Mouse (Mus musculus) MEL (cell line): ENCODE measurements around the gene 1700123O20Rik. TPM values are rescaled to one million over a fixed set of nuclear protein-coding genes. Genes with fewer than 3 reads are reported as not detected.

Experiments used
- DNase-seq: peaks from one replicate; pipeline ENCODE4 v3.0.0; 2011; ENCODE audit warnings: low read depth, low spot score
- H3K27ac ChIP-seq: 2 replicates; pipeline ENCODE4 v1.5.1; 2012; ENCODE audit warnings: low read depth, mild to moderate bottlenecking, control low read depth, low read length, moderate library complexity; ENCODE audit not compliant: control insufficient read depth
- H3K27me3 ChIP-seq, 2 experiments: fragments of 150-350 bp in 1 of 2; sonication (generic) in 1 of 2; 2 replicates each; pipeline ENCODE4 v1.6.1; 2012; ENCODE audit warnings: low read length in 2 of 2, mild to moderate bottlenecking in 2 of 2, improper control_type of control experiment in 1 of 2, moderate library complexity in 1 of 2; ENCODE audit not compliant: insufficient read depth in 2 of 2, control insufficient read depth in 1 of 2
- H3K36me3 ChIP-seq, 2 experiments: 2 replicates each; pipeline ENCODE4 v1.6.1; 2012 to 2014; ENCODE audit warnings: low read length in 2 of 2, improper control_type of control experiment in 1 of 2, inconsistent platforms in 1 of 2, mild to moderate bottlenecking in 1 of 2; ENCODE audit not compliant: insufficient read depth in 2 of 2, control insufficient read depth in 1 of 2
- H3K4me1 ChIP-seq, 2 experiments: fragments of 150-350 bp in 1 of 2; sonication (generic) in 1 of 2; 2 replicates each; pipeline ENCODE4 v1.6.1; 2012; ENCODE audit warnings: low read length in 2 of 2, improper control_type of control experiment in 1 of 2, mild to moderate bottlenecking in 1 of 2; ENCODE audit not compliant: insufficient read depth in 2 of 2, control insufficient read depth in 1 of 2
- H3K4me3 ChIP-seq, 2 experiments: fragments of 150-350 bp in 1 of 2; sonication (generic) in 1 of 2; 2 replicates each; pipeline ENCODE4 v1.5.1; 2012; ENCODE audit warnings: low read depth in 2 of 2, low read length in 2 of 2, mild to moderate bottlenecking in 2 of 2, moderate library complexity in 2 of 2, control low read depth in 1 of 2, improper control_type of control experiment in 1 of 2; ENCODE audit not compliant: control insufficient read depth in 1 of 2, insufficient read depth in 1 of 2
- H3K79me2 ChIP-seq: 2 replicates; pipeline ENCODE4 v1.6.1; 2012; ENCODE audit warnings: mild to moderate bottlenecking, low read length, moderate library complexity; ENCODE audit not compliant: control insufficient read depth, poor library complexity, insufficient read depth
- H3K9ac ChIP-seq: 2 replicates; pipeline ENCODE4 v1.6.1; 2012; ENCODE audit warnings: low read depth, mild to moderate bottlenecking, control low read depth, low read length, moderate library complexity; ENCODE audit not compliant: control insufficient read depth, poor library complexity, severe bottlenecking
- H3K9me3 ChIP-seq: fragments of 150-350 bp; sonication (generic); replicated peaks from 2 replicates; pipeline ENCODE4 v1.6.1; 2012; ENCODE audit warnings: mild to moderate bottlenecking, low read length, improper control_type of control experiment, moderate library complexity; ENCODE audit not compliant: insufficient read depth
- CHD1 ChIP-seq: IDR thresholded peaks from 2 replicates; pipeline ENCODE4 v1.6.1; 2012; ENCODE audit warnings: low read depth, mild to moderate bottlenecking, inconsistent platforms, low read length, improper control_type of control experiment
- CHD2 ChIP-seq: IDR thresholded peaks from 2 replicates; pipeline ENCODE4 v1.6.1; 2011; ENCODE audit warnings: low read length, improper control_type of control experiment
- CTCF ChIP-seq, 3 experiments: IDR thresholded peaks in 2 of 3; conservative IDR thresholded peaks in 1 of 3; 2 replicates each; pipeline ENCODE4 v1.5.1; 2011 to 2012; ENCODE audit warnings: low read length in 3 of 3, low read depth in 2 of 3, mild to moderate bottlenecking in 2 of 3, improper control_type of control experiment in 1 of 3, inconsistent platforms in 1 of 3, mixed read lengths in 1 of 3, moderate library complexity in 1 of 3; ENCODE audit not compliant: control insufficient read depth in 1 of 3, insufficient read depth in 1 of 3, poor library complexity in 1 of 3, severe bottlenecking in 1 of 3
- E2F4 ChIP-seq: IDR thresholded peaks from 2 replicates; pipeline ENCODE4 v1.6.1; 2011; ENCODE audit warnings: low read depth, low read length, improper control_type of control experiment, borderline replicate concordance
- ELF1 ChIP-seq: IDR thresholded peaks from 2 replicates; pipeline ENCODE4 v1.6.1; 2014; ENCODE audit warnings: low read depth, mild to moderate bottlenecking, inconsistent platforms, low read length, improper control_type of control experiment, moderate library complexity
- ETS1 ChIP-seq: IDR thresholded peaks from 2 replicates; pipeline ENCODE4 v1.6.1; 2012; ENCODE audit warnings: low read depth, mild to moderate bottlenecking, inconsistent platforms, low read length, improper control_type of control experiment, moderate library complexity
- GABPA ChIP-seq: IDR thresholded peaks from 2 replicates; pipeline ENCODE4 v1.6.1; 2012; ENCODE audit warnings: low read depth, mild to moderate bottlenecking, inconsistent platforms, low read length, improper control_type of control experiment, moderate library complexity
- GATA1 ChIP-seq: IDR thresholded peaks from 2 replicates; pipeline ENCODE4 v1.6.1; 2011; ENCODE audit warnings: low read depth, low read length, improper control_type of control experiment
- JUND ChIP-seq: IDR thresholded peaks from 2 replicates; pipeline ENCODE4 v1.6.1; 2011; ENCODE audit warnings: low read depth, mild to moderate bottlenecking, improper control_type of control experiment, low read length
- MAFK ChIP-seq: IDR thresholded peaks from 2 replicates; pipeline ENCODE4 v1.6.1; 2011; ENCODE audit warnings: low read depth, mild to moderate bottlenecking, low read length, improper control_type of control experiment, borderline replicate concordance
- MAZ ChIP-seq: IDR thresholded peaks from 2 replicates; pipeline ENCODE4 v1.6.1; 2012; ENCODE audit warnings: low read depth, mild to moderate bottlenecking, inconsistent platforms, low read length, improper control_type of control experiment
- MEF2A ChIP-seq: IDR thresholded peaks from 2 replicates; pipeline ENCODE4 v1.6.1; 2014; ENCODE audit warnings: low read depth, mild to moderate bottlenecking, inconsistent platforms, low read length, improper control_type of control experiment; ENCODE audit not compliant: poor library complexity, insufficient replicate concordance, severe bottlenecking; ENCODE audit errors: extremely low read depth
- MXI1 ChIP-seq: IDR thresholded peaks from 2 replicates; pipeline ENCODE4 v1.6.1; 2011; ENCODE audit warnings: mild to moderate bottlenecking, low read depth, low read length, improper control_type of control experiment
- MYB ChIP-seq: IDR thresholded peaks from 2 replicates; pipeline ENCODE4 v1.6.1; 2011; ENCODE audit warnings: mild to moderate bottlenecking, low read depth, low read length, improper control_type of control experiment
- MYC ChIP-seq: IDR thresholded peaks from 2 replicates; pipeline ENCODE4 v1.6.1; 2011; ENCODE audit warnings: low read depth, mild to moderate bottlenecking, low read length, improper control_type of control experiment, moderate library complexity
- NELFE ChIP-seq: IDR thresholded peaks from 2 replicates; pipeline ENCODE4 v1.6.1; 2011; ENCODE audit warnings: low read depth, low read length, improper control_type of control experiment
- NRF1 ChIP-seq: IDR thresholded peaks from 2 replicates; pipeline ENCODE4 v1.6.1; 2014; ENCODE audit warnings: low read depth, mild to moderate bottlenecking, inconsistent platforms, low read length, improper control_type of control experiment, moderate library complexity; ENCODE audit not compliant: poor library complexity, insufficient read depth, severe bottlenecking
- POLR2A ChIP-seq, 2 experiments: IDR thresholded peaks; 2 replicates each; pipeline ENCODE4 v1.6.1; 2011 to 2012; ENCODE audit warnings: low read length in 2 of 2, mild to moderate bottlenecking in 2 of 2, control low read depth in 1 of 2, improper control_type of control experiment in 1 of 2, low read depth in 1 of 2, moderate library complexity in 1 of 2; ENCODE audit not compliant: control insufficient read depth in 1 of 2, insufficient read depth in 1 of 2, poor library complexity in 1 of 2
- POLR2AphosphoS2 ChIP-seq: IDR thresholded peaks from 2 replicates; pipeline ENCODE4 v1.6.1; 2011; ENCODE audit warnings: low read length, improper control_type of control experiment
- POLR2AphosphoS5 ChIP-seq: IDR thresholded peaks from 2 replicates; pipeline ENCODE4 v1.6.1; 2012; ENCODE audit warnings: low read depth, borderline replicate concordance, mild to moderate bottlenecking, inconsistent platforms, low read length, moderate library complexity, mixed read lengths
- RCOR1 ChIP-seq: IDR thresholded peaks from 2 replicates; pipeline ENCODE4 v1.6.1; 2012; ENCODE audit warnings: low read depth, mild to moderate bottlenecking, inconsistent platforms, low read length, improper control_type of control experiment
- SIN3A ChIP-seq: IDR thresholded peaks from 2 replicates; pipeline ENCODE4 v1.6.1; 2012; ENCODE audit warnings: low read length, improper control_type of control experiment, inconsistent platforms
- SMC3 ChIP-seq: IDR thresholded peaks from 2 replicates; pipeline ENCODE4 v1.6.1; 2011; ENCODE audit warnings: low read depth, low read length, improper control_type of control experiment
- TAL1 ChIP-seq: IDR thresholded peaks from 2 replicates; pipeline ENCODE4 v1.6.1; 2012; ENCODE audit warnings: mild to moderate bottlenecking, inconsistent platforms, low read length, moderate library complexity, mixed read lengths
- TBP ChIP-seq: IDR thresholded peaks from 2 replicates; pipeline ENCODE4 v1.8.0; 2011; ENCODE audit warnings: low read depth, low read length, improper control_type of control experiment
- TCF12 ChIP-seq: IDR thresholded peaks from 2 replicates; pipeline ENCODE4 v1.6.1; 2014; ENCODE audit warnings: low read depth, mild to moderate bottlenecking, inconsistent platforms, low read length, improper control_type of control experiment, moderate library complexity
- USF1 ChIP-seq: IDR thresholded peaks from 2 replicates; pipeline ENCODE4 v1.6.1; 2014; ENCODE audit warnings: low read depth, mild to moderate bottlenecking, inconsistent platforms, low read length, improper control_type of control experiment, moderate library complexity
- ZC3H11A ChIP-seq: IDR thresholded peaks from 2 replicates; pipeline ENCODE4 v1.6.1; 2012; ENCODE audit warnings: low read depth, mild to moderate bottlenecking, inconsistent platforms, low read length, improper control_type of control experiment
- ZNF384 ChIP-seq: IDR thresholded peaks from 2 replicates; pipeline ENCODE4 v1.6.1; 2012; ENCODE audit warnings: low read depth, mild to moderate bottlenecking, inconsistent platforms, low read length, improper control_type of control experiment
- polyA plus RNA-seq, 2 experiments: library from polyadenylated mRNA; stranded (reverse) in 1 of 2; unstranded in 1 of 2; fragments of >175 nt in 1 of 2; fragments of >200 nt in 1 of 2; gene quantifications; 2 replicates each; pipeline versions ENCODE4 v1.2.1 to v1.2.4; 2012; ENCODE audit warnings: low replicate concordance in 2 of 2, low read depth in 1 of 2; ENCODE audit not compliant: insufficient read length in 2 of 2, insufficient read depth in 1 of 2, missing spikeins in 1 of 2
- total RNA-seq: library from RNA; depleted of rRNA; stranded (reverse); fragments of 300-350 nt; gene quantifications from 2 replicates; pipeline ENCODE4 v1.2.3, GENCODE M21; 2012

1700123O20Rik gene
- total and polyA plus RNA-seq, 3 experiments, result 44.2 to 72.8 TPM; not detected in 1

- DNase-seq, result no peak
- H3K9me3 ChIP-seq, result no peaks in the 10 kb centered on the region
- no peak overlapping the region for H3K9ac ChIP-seq
- H3K27me3 ChIP-seq, result no peaks in the 10 kb centered on the region
- peaks cover 12 to 22% of the 10 kb centered on the region in 2 experiments for H3K36me3 ChIP-seq
- peaks cover 10% of the 10 kb centered on the region; the same call in 1 of the 2 replicates for H3K79me2 ChIP-seq
- no peak overlapping the region for H3K27ac ChIP-seq
- no peak for TF ChIP-seq NELFE
- no peak for TF ChIP-seq SIN3A
- TF ChIP-seq GATA1, result no peak
- TF ChIP-seq MAFK, result no peak
- TF ChIP-seq ETS1, result no peak
- no peak for TF ChIP-seq MXI1
- TF ChIP-seq POLR2AphosphoS2, result no peak
- TF ChIP-seq MEF2A, result no peak
- no peak for TF ChIP-seq ELF1
- no peak for TF ChIP-seq ZC3H11A
- no peak for TF ChIP-seq ZNF384
- TF ChIP-seq POLR2A (IDR thresholded peaks at IDR 0.05; ENCODE audit: control insufficient read depth in 1 of 2, insufficient read depth in 1 of 2, low read depth in 1 of 2, low read length in 2 of 2, poor library complexity in 1 of 2), result no peak; a peak in 1 of 4 replicates
- no peak for TF ChIP-seq SMC3
- TF ChIP-seq CHD1, result no peak
- no peak for TF ChIP-seq NRF1
- TF ChIP-seq MYC, result 0 out of 2 replicates have a peak, but pooled peaks have one; percentile 56
- 0 out of 2 replicates have a peak, but pooled peaks have one; percentile 4 for TF ChIP-seq MAZ
- TF ChIP-seq CTCF (IDR thresholded peaks at IDR 0.05 in 2 of 3, conservative IDR thresholded peaks at IDR 0.05 in 1 of 3; ENCODE audit: control insufficient read depth in 1 of 3, insufficient read depth in 1 of 3, low read depth in 2 of 3, low read length in 3 of 3, poor library complexity in 1 of 3, severe bottlenecking in 1 of 3), result peak; percentile 12 to 26 (median 21); a peak in 2 of 6 replicates
- peaks cover 2 to 16% of the 10 kb centered on the region in 2 experiments for H3K4me1 ChIP-seq
- no peak overlapping the region for H3K4me3 ChIP-seq
Observed at GRCm38 (mm10) chr14:54646898-54647636, 38.9 kb upstream of the 1700123O20Rik start.

- Histone ChIP-seq H3K27me3 (no peaks in the 10 kb centered on the region), H3K9me3 (no peaks in the 10 kb centered on the region), H3K4me1 (peaks cover 2 to 23% of the 10 kb centered on the region in 2 experiments), H3K36me3 (peaks cover 12 to 28% of the 10 kb centered on the region in 2 experiments), H3K79me2 (peaks cover 18% of the 10 kb centered on the region; the same call in 1 of the 2 replicates), H3K9ac (no peak overlapping the region), H3K27ac (no peak overlapping the region), H3K4me3 (no peak overlapping the region)
- peak; percentile 82 for DNase-seq
- no peak for TF ChIP-seq TBP
- TF ChIP-seq GATA1, result peak; percentile 75
- peak; percentile 97 for TF ChIP-seq RCOR1
- peak; percentile 80 for TF ChIP-seq TCF12
- TF ChIP-seq POLR2AphosphoS5, result no peak
- no peak for TF ChIP-seq ZNF384
- TF ChIP-seq USF1, result no peak
- TF ChIP-seq MEF2A, result no peak
- no peak for TF ChIP-seq JUND
- TF ChIP-seq POLR2AphosphoS2, result no peak
- TF ChIP-seq POLR2A (IDR thresholded peaks at IDR 0.05; ENCODE audit: control insufficient read depth in 1 of 2, insufficient read depth in 1 of 2, low read depth in 1 of 2, low read length in 2 of 2, poor library complexity in 1 of 2), result no peak
- TF ChIP-seq GABPA, result no peak
- TF ChIP-seq SMC3, result no peak
- no peak for TF ChIP-seq CHD2
- no peak for TF ChIP-seq E2F4
- 0 out of 2 replicates have a peak, but pooled peaks have one; percentile 33 for TF ChIP-seq MXI1
- no peak for TF ChIP-seq MAFK
- peak; percentile 66 for TF ChIP-seq TAL1
- TF ChIP-seq ETS1, result peak; percentile 62; the same call in 1 of the 2 replicates
- no peak for TF ChIP-seq MYB
- no peak for TF ChIP-seq NRF1
Observed at GRCm38 (mm10) chr14:54647900-54648299, 38.1 kb upstream of the 1700123O20Rik start.
